Mouse (Mus musculus) small intestine, adult 2 months (tissue): ENCODE results near the gene Armc9.
A peak's percentile ranks its signal among the peaks of the same experiment; 100 is the strongest.

Experiments
- CTCF ChIP-seq: fragments of 200-500 bp; IDR thresholded peaks from 2 replicates; pipeline ENCODE4 v1.5.1; 2012; ENCODE audit warnings: low read depth, mild to moderate bottlenecking, control low read depth, inconsistent platforms, low read length, moderate library complexity, mixed read lengths; ENCODE audit not compliant: insufficient replicate concordance, insufficient read length; ENCODE audit errors: extremely low read depth
- POLR2A ChIP-seq: fragments of 200-500 bp; IDR thresholded peaks from 2 replicates; pipeline ENCODE4 v1.6.1; 2012; ENCODE audit warnings: low read depth, mild to moderate bottlenecking, control low read depth, inconsistent platforms, low read length, moderate library complexity

- peak; percentile 21; the same call in 1 of the 2 replicates for TF ChIP-seq CTCF
- TF ChIP-seq POLR2A, result no peak
Observed at GRCm38 (mm10) chr1:86307871-86308641, 153.5 kb downstream of the Armc9 start.
